Mouse (Mus musculus): ENCODE data around the gene Zfp712. TPM values are rescaled to one million over a fixed set of nuclear protein-coding genes. Genes with fewer than 3 reads are reported as not detected.

The Zfp712 gene
- polyA plus RNA-seq, 1 experiment from 2014 or later, result 3.3 TPM

- 5% methylated on average over 12 of the region's 12 CpGs for WGBS
- peak overlapping the region; percentile 50 for H3K9ac ChIP-seq
- H3K36me3 ChIP-seq, result no peaks in the 10 kb centered on the region
- peak overlapping the region; percentile 88 for H3K27ac ChIP-seq
- ATAC-seq (replicated peaks; ENCODE audit: low FRiP score), result peak; percentile 59
- peak overlapping the region; percentile 63 for H3K4me3 ChIP-seq (replicated peaks)
- H3K4me1 ChIP-seq, result peaks cover 6% of the 10 kb centered on the region; the same call in 1 of the 2 replicates
- no peaks in the 10 kb centered on the region for H3K9me3 ChIP-seq (replicated peaks)
- peak overlapping the region; percentile 72 for H3K4me2 ChIP-seq
- H3K27me3 ChIP-seq, result no peaks in the 10 kb centered on the region
These were observed 697 bp downstream of the Zfp712 start for GRCm38 (mm10) chr13:67060161-67060785.

Other genes with a start within 250 kb of the Zfp712 start
- gene Gm10767, start 156.3 kb downstream of the Zfp712 start, polyA plus RNA-seq (2015; fragmentation: Nextera tagmentation; extraction: Ambion mirVana), result 1.0 and 1.7 TPM in 2 replicates
- 5.7 and 6.5 TPM in 2 replicates for gene Zfp708, start 36.8 kb upstream of the Zfp712 start, polyA plus RNA-seq (2015; fragmentation: Nextera tagmentation; extraction: Ambion mirVana)
- 3.5 and 3.7 TPM in 2 replicates for gene Gm28557, start 47.4 kb upstream of the Zfp712 start, polyA plus RNA-seq (2015; fragmentation: Nextera tagmentation; extraction: Ambion mirVana)
- 0.33 and 0.42 TPM in 2 replicates for gene Rslcan18, start 55.1 kb upstream of the Zfp712 start, polyA plus RNA-seq (2015; fragmentation: Nextera tagmentation; extraction: Ambion mirVana)
- gene Zfp759, start 60.5 kb upstream of the Zfp712 start, polyA plus RNA-seq (2015; fragmentation: Nextera tagmentation; extraction: Ambion mirVana), result 1.9 and 2.5 TPM in 2 replicates
- gene Rsl1, start 112.0 kb upstream of the Zfp712 start, polyA plus RNA-seq (2015; fragmentation: Nextera tagmentation; extraction: Ambion mirVana), result 7.3 TPM in 2 replicates
- gene Zfp455, start 133.3 kb upstream of the Zfp712 start, polyA plus RNA-seq (2015; fragmentation: Nextera tagmentation; extraction: Ambion mirVana), result 1.5 and 1.9 TPM in 2 replicates
- 2.1 TPM in 2 replicates for gene Zfp458, start 217.3 kb upstream of the Zfp712 start, polyA plus RNA-seq (2015; fragmentation: Nextera tagmentation; extraction: Ambion mirVana)
- gene Zfp457, start 245.3 kb upstream of the Zfp712 start, polyA plus RNA-seq (2015; fragmentation: Nextera tagmentation; extraction: Ambion mirVana), result 0.39 and 1.00 TPM in 2 replicates

Data from kidney, embryonic 15.5 days (tissue).